ENCODE assay signal across 25 mouse cellular contexts in genomic region chr13:81836386-81837177, GRCm38 (mm10). TPM values are rescaled to one million over a fixed set of nuclear protein-coding genes. Genes with fewer than 3 reads are reported as not detected.
DNase-seq lines count a peak whose midpoint lies in the region; ATAC-seq lines count a peak whose summit lies in the region.
"Had no signal": no experiment of that assay in that cellular context is flagged by ENCODE, and none has a peak within 500 bp of the region (broad histone marks: within the 10 kb centered on the region; RNA-seq: fewer than 3 reads in every experiment).

No protein-coding gene starts in this region.

- H3K27ac ChIP-seq in lung, embryonic 15.5 days: no peak overlapping the region; the same call in 1 of the 2 replicates
- H3K27ac ChIP-seq: embryonic facial prominence, embryonic 10.5 days; embryonic facial prominence, embryonic 15.5 days; forebrain, embryonic 12.5 days; heart, embryonic 13.5 days; hindbrain, embryonic 10.5 days; hindbrain, embryonic 15.5 days; liver, embryonic 14.5 days; midbrain, embryonic 15.5 days; stomach, embryonic 15.5 days had no signal

- H3K9me3 ChIP-seq in lung, embryonic 15.5 days: no peaks in the 10 kb centered on the region
- H3K9me3 ChIP-seq: embryonic facial prominence, embryonic 10.5 days; embryonic facial prominence, embryonic 15.5 days; forebrain, embryonic 12.5 days; heart, embryonic 13.5 days; hindbrain, embryonic 10.5 days; hindbrain, embryonic 15.5 days; midbrain, embryonic 15.5 days; stomach, embryonic 15.5 days had no signal

- no peaks in the 10 kb centered on the region for H3K27me3 ChIP-seq in lung, embryonic 15.5 days
- H3K27me3 ChIP-seq: embryonic facial prominence, embryonic 15.5 days; forebrain, embryonic 12.5 days; heart, embryonic 13.5 days; hindbrain, embryonic 15.5 days; midbrain, embryonic 15.5 days; stomach, embryonic 15.5 days had no signal

- WGBS in lung, embryonic 15.5 days: 44% methylated on average over 8 of the region's 9 CpGs

- no peak overlapping the region for H3K9ac ChIP-seq in lung, embryonic 15.5 days
- H3K9ac ChIP-seq: embryonic facial prominence, embryonic 15.5 days; forebrain, embryonic 12.5 days; forebrain, postnatal 0 days; heart, embryonic 13.5 days; hindbrain, embryonic 15.5 days; liver, embryonic 14.5 days; midbrain, embryonic 15.5 days; stomach, embryonic 15.5 days had no signal

- H3K4me2 ChIP-seq in lung, embryonic 15.5 days: no peak overlapping the region
- H3K4me2 ChIP-seq: embryonic facial prominence, embryonic 15.5 days; forebrain, embryonic 12.5 days; heart, embryonic 13.5 days; hindbrain, embryonic 15.5 days; midbrain, embryonic 15.5 days; stomach, embryonic 15.5 days had no signal

- no peak overlapping the region for H3K4me3 ChIP-seq in lung, embryonic 15.5 days
- H3K4me3 ChIP-seq: embryonic facial prominence, embryonic 10.5 days; embryonic facial prominence, embryonic 15.5 days; forebrain, embryonic 12.5 days; heart, embryonic 13.5 days; hindbrain, embryonic 10.5 days; hindbrain, embryonic 15.5 days; midbrain, embryonic 15.5 days; stomach, embryonic 15.5 days had no signal

- 0 out of 2 replicates have a peak, but pooled peaks cover 4% of the 10 kb centered on the region for H3K4me1 ChIP-seq in lung, embryonic 15.5 days
- H3K4me1 ChIP-seq: embryonic facial prominence, embryonic 15.5 days; forebrain, embryonic 12.5 days; heart, embryonic 13.5 days; hindbrain, embryonic 10.5 days; hindbrain, embryonic 15.5 days; midbrain, embryonic 15.5 days; stomach, embryonic 15.5 days had no signal

- no peaks in the 10 kb centered on the region for H3K36me3 ChIP-seq in lung, embryonic 15.5 days
- H3K36me3 ChIP-seq: embryonic facial prominence, embryonic 10.5 days; embryonic facial prominence, embryonic 15.5 days; forebrain, embryonic 12.5 days; heart, embryonic 13.5 days; hindbrain, embryonic 10.5 days; hindbrain, embryonic 15.5 days; midbrain, embryonic 15.5 days; stomach, embryonic 15.5 days had no signal

- ATAC-seq in lung, embryonic 15.5 days (ENCODE audit: borderline replicate concordance, extremely low read depth, low FRiP score, low TSS enrichment): peak; percentile 65; the same call in 1 of the 2 replicates
- ATAC-seq: forebrain, postnatal 0 days; inflammation-experienced regulatory T-cells, adult 6 months; midbrain, embryonic 15.5 days; Patski had no signal

- intact Hi-C loops in heart, postnatal 14 days (cut with DNase I): no loop called here

- peak; percentile 73 for DNase-seq in heart, adult 11 months
- no peak for DNase-seq in heart, postnatal 14 days
- peak; percentile 46 for DNase-seq in kidney, postnatal 10 days
- DNase-seq in kidney, adult 18-20 months: no peak
- no peak for DNase-seq in lung, postnatal 14 days
- peak; percentile 5 to 39 for DNase-seq in lung, postnatal 4 days
- DNase-seq: adrenal gland, postnatal 14 days; cerebellum, adult 11-12 months; cerebellum, postnatal 25 days; forebrain, postnatal 0 days; layer of hippocampus, postnatal 36 days; liver; right cerebral cortex, postnatal 25 days had no signal

RNA-seq across cellular contexts. Expression of gene Cetn3, which starts 53.7 kb away (rescaled TPM):
- 10 to 100 TPM; 71.1 to 76.1 TPM for total RNA-seq in heart, postnatal 14 days (2021)
- 195 and 202 TPM in 2 replicates for polyA plus RNA-seq in lung, embryonic 15.5 days (2015; fragmentation: Nextera tagmentation; extraction: Ambion mirVana)

Comparison
In these comparisons a context has a peak if more than half of its experiments do, and no peak if none do; other contexts are left out.
1. DNase-seq: peak in heart, adult 11 months (single experiment), kidney, postnatal 10 days (single experiment) and lung, postnatal 4 days (2 of 2); none in heart, postnatal 14 days (0 of 2), kidney, adult 18-20 months (single experiment) and lung, postnatal 14 days (single experiment).